Mouse (Mus musculus) heart, adult 2 months (tissue): Measurements from ENCODE around the gene Kcnc3.

Experiments used
- CTCF ChIP-seq: fragments of 200-600 bp; IDR thresholded peaks from 2 replicates; pipeline ENCODE4 v1.8.1; 2022; ENCODE audit warnings: antibody characterized with exemption, mild to moderate bottlenecking, moderate library complexity
- EP300 ChIP-seq: fragments of 200-500 bp; IDR thresholded peaks from 2 replicates; pipeline ENCODE4 v1.6.1; 2011; ENCODE audit warnings: low read depth, low read length, control low read depth; ENCODE audit not compliant: insufficient read depth
- POLR2A ChIP-seq: fragments of 200-500 bp; IDR thresholded peaks from 2 replicates; pipeline ENCODE4 v1.6.1; 2011; ENCODE audit warnings: mild to moderate bottlenecking, low read depth, low read length, control low read depth; ENCODE audit not compliant: insufficient read depth

DNA sequence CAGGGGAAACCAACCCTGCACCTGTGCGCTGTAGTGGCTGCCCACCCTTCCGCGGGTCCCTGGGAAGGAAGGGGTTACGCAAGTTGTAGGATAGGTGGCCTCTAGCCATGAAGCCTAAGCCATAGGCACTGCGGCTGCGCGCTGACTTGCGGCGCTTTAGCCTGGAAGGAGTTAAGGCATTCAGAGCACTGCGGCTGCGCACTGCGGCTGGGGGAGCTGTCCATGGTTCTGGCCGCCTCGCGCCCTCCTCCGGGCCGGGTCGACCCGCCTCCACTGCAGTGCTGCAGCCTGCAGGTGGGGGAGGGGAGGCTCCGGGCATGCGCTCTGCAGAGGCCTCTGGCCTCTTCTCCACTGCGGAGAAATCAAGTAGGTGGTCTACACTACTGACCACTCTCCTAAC lies 3.3 kb downstream of the Kcnc3 start:
- TF ChIP-seq CTCF (no peak), POLR2A (no peak), EP300 (no peak)
